Mouse (Mus musculus) cerebellum, postnatal 10 days (tissue): ENCODE measurements around the gene Pxdc1.

ENCODE experiments used
- DNase-seq, 2 experiments: peaks; one replicate each; pipeline ENCODE4 v3.0.0; 2021; ENCODE audit warnings: mixed read lengths in 2 of 2

Gene Pxdc1

GRCm38 (mm10) chr13:34653391-34653790 is at the start of gene Pxdc1:
TSS of gene Pxdc1 (minus strand) at chr13:34653486.
- peak; percentile 34 to 40 for DNase-seq

- DNase-seq = no peak
Observed at GRCm38 (mm10) chr13:34700630-34701029, 47.3 kb upstream of the Pxdc1 start.

- no peak for DNase-seq
Observed at GRCm38 (mm10) chr13:34700091-34700490, 46.8 kb upstream of the Pxdc1 start.

GRCm38 (mm10) chr13:34696734-34697332 is 43.5 kb upstream of the Pxdc1 start:
- DNase-seq = no peak

- DNase-seq = no peak
Observed at GRCm38 (mm10) chr13:34693111-34693510, 39.8 kb upstream of the Pxdc1 start.

- no peak for DNase-seq
Observed at GRCm38 (mm10) chr13:34691049-34691448, 37.8 kb upstream of the Pxdc1 start.

GRCm38 (mm10) chr13:34685008-34685765 is 31.9 kb upstream of the Pxdc1 start:
- DNase-seq = no peak

- DNase-seq = no peak
Observed at GRCm38 (mm10) chr13:34683762-34684488, 30.6 kb upstream of the Pxdc1 start.

GRCm38 (mm10) chr13:34683270-34683669 is 30.0 kb upstream of the Pxdc1 start:
- no peak for DNase-seq

- DNase-seq = no peak
Observed at GRCm38 (mm10) chr13:34676507-34676906, 23.2 kb upstream of the Pxdc1 start.

- DNase-seq = no peak
Observed at GRCm38 (mm10) chr13:34675847-34676383, 22.6 kb upstream of the Pxdc1 start.

- no peak for DNase-seq
Observed at GRCm38 (mm10) chr13:34673354-34673753, 20.1 kb upstream of the Pxdc1 start.

- no peak for DNase-seq
Observed at GRCm38 (mm10) chr13:34669919-34670865, 16.9 kb upstream of the Pxdc1 start.

GRCm38 (mm10) chr13:34667197-34667596 is 13.9 kb upstream of the Pxdc1 start:
- DNase-seq = no peak

GRCm38 (mm10) chr13:34665074-34665473 is 11.8 kb upstream of the Pxdc1 start:
- DNase-seq = no peak

GRCm38 (mm10) chr13:34663762-34664161 is 10.5 kb upstream of the Pxdc1 start:
- no peak for DNase-seq

GRCm38 (mm10) chr13:34659507-34659906 is 6.2 kb upstream of the Pxdc1 start:
- DNase-seq = no peak

- DNase-seq = no peak
Observed at GRCm38 (mm10) chr13:34656351-34656750, 3.1 kb upstream of the Pxdc1 start.

GRCm38 (mm10) chr13:34652353-34653241 is 689 bp downstream of the Pxdc1 start:
- peak; percentile 51 to 60 for DNase-seq

- DNase-seq = peak; percentile 46 to 48
Observed at GRCm38 (mm10) chr13:34652016-34652352, 1.3 kb downstream of the Pxdc1 start.

- DNase-seq = peak; percentile 27 to 36
Observed at GRCm38 (mm10) chr13:34651474-34651991, 1.8 kb downstream of the Pxdc1 start.
